Comparison of ENCODE assay signal across 8 mouse cellular contexts in the genomic region with DNA sequence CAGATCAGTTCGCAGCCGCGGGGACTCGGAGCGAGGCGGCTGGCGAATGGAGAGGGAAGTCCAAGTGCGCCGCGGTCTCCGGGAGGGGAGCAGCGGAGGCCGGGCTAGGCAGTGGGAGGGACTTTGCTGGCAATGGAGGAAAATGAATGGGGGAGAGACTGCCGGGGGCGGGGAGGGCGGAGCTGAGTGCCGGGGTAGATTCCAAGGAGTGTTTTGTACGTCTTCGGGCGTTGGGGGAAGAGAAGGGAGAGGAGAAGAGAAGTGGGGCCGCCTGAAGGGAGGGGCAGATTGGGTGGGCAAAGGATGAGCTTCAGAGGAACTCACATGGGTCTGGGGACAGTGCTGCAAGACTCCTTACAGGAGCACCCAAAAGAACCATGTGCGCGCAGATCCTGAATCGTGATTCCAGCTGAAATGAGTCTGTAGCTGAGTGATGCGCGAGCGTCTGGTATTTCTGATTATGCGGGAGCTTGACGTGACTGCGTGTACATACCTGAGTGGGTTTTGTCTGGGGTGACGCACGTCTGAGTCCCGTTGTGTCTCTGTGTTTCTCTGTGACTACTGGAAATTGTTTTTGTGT. TPM values are rescaled to one million over a fixed set of nuclear protein-coding genes. Genes with fewer than 3 reads are reported as not detected.
DNase-seq lines count a peak whose midpoint lies in the region; ATAC-seq and TF ChIP-seq lines count a peak whose summit lies in the region.

A gene (minus strand): TSS at position 76 of the 580 bp plus-strand sequence.

- H3K27ac ChIP-seq in embryonic fibroblast, embryonic 13.5 days (ENCODE audit: insufficient read depth, low read length) = no peak within 1 kb of the TSS
- H3K27ac ChIP-seq in intestine, embryonic 14.5 days (ENCODE audit: low read depth) = no peak within 1 kb of the TSS
- no peak within 1 kb of the TSS for H3K27ac ChIP-seq in limb, embryonic 14.5 days (replicated peaks; ENCODE audit: low read depth, low read length)
- H3K27ac ChIP-seq in midbrain, postnatal 0 days (ENCODE audit: low read depth, low read length) = peak within 1 kb of the TSS; percentile 82

- H3K9me3 ChIP-seq in intestine, embryonic 14.5 days (ENCODE audit: control insufficient read depth, low read length) = no peaks in the 10 kb centered on the region
- H3K9me3 ChIP-seq in limb, embryonic 14.5 days (ENCODE audit: control insufficient read depth, low read length) = no peaks in the 10 kb centered on the region
- no peaks in the 10 kb centered on the region for H3K9me3 ChIP-seq in midbrain, postnatal 0 days (ENCODE audit: low read length)

- TF ChIP-seq POLR2A in embryonic fibroblast, embryonic 13.5 days (IDR thresholded peaks at IDR 0.05; ENCODE audit: low read depth, low read length) = peak; percentile 64; the same call in 1 of the 2 replicates
- no peak for TF ChIP-seq POLR2A in limb, embryonic 14.5 days (IDR thresholded peaks at IDR 0.05; ENCODE audit: borderline replicate concordance, extremely low read depth, insufficient read depth, insufficient read length)

- ATAC-seq in intestine, embryonic 14.5 days (replicated peaks; ENCODE audit: low FRiP score, low TSS enrichment, low read depth) = peak; percentile 87
- peak; percentile 86 for ATAC-seq in limb, embryonic 14.5 days (ENCODE audit: low FRiP score, low read depth)
- peak; percentile 90 for ATAC-seq in midbrain, postnatal 0 days (ENCODE audit: low FRiP score)

- H3K36me3 ChIP-seq in intestine, embryonic 14.5 days (ENCODE audit: control insufficient read depth, insufficient read depth, low read length) = no peaks in the 10 kb centered on the region
- H3K36me3 ChIP-seq in limb, embryonic 14.5 days (ENCODE audit: control insufficient read depth, insufficient read depth, low read length) = no peaks in the 10 kb centered on the region
- no peaks in the 10 kb centered on the region for H3K36me3 ChIP-seq in midbrain, postnatal 0 days (ENCODE audit: insufficient read depth, low read length)

- under 1% methylated on average over 33 of the region's 33 CpGs for whole genome bisulfite sequencing in intestine, embryonic 14.5 days
- WGBS in limb, embryonic 14.5 days = 2% methylated on average over 33 of the region's 33 CpGs
- under 1% methylated on average over 32 of the region's 33 CpGs for WGBS in midbrain, postnatal 0 days

- intact Hi-C loops in gastrocnemius, postnatal 14 days (cut with DNase I; ENCODE audit: low total_unique reads) = no loop called here

- no peaks in the 10 kb centered on the region for H3K4me1 ChIP-seq in embryonic fibroblast, embryonic 13.5 days (ENCODE audit: control insufficient read depth, insufficient read depth, low read length)
- H3K4me1 ChIP-seq in intestine, embryonic 14.5 days (replicated peaks; ENCODE audit: control insufficient read depth, insufficient read depth, low read length) = peaks cover 4% of the 10 kb centered on the region; the same call in 1 of the 2 replicates
- 0 out of 2 replicates have a peak, but pooled peaks cover 3% of the 10 kb centered on the region for H3K4me1 ChIP-seq in limb, embryonic 14.5 days (ENCODE audit: control insufficient read depth, insufficient read depth, low read length)
- H3K4me1 ChIP-seq in midbrain, postnatal 0 days (ENCODE audit: insufficient read depth, low read length) = no peaks in the 10 kb centered on the region

- H3K4me2 ChIP-seq in intestine, embryonic 14.5 days (ENCODE audit: low read length) = peak within 1 kb of the TSS; percentile 85
- H3K4me2 ChIP-seq in limb, embryonic 14.5 days (replicated peaks; ENCODE audit: low read depth, low read length, severe bottlenecking) = peak within 1 kb of the TSS; percentile 83
- peak within 1 kb of the TSS; percentile 70 for H3K4me2 ChIP-seq in midbrain, postnatal 0 days (ENCODE audit: low read depth, low read length, poor library complexity, severe bottlenecking)

- 0 out of 2 replicates have a peak, but pooled peaks cover 4% of the 10 kb centered on the region for H3K27me3 ChIP-seq in intestine, embryonic 14.5 days (replicated peaks; ENCODE audit: control insufficient read depth, insufficient read depth, low read length)
- peaks cover 15% of the 10 kb centered on the region; the same call in 1 of the 2 replicates for H3K27me3 ChIP-seq in limb, embryonic 14.5 days (ENCODE audit: control insufficient read depth, insufficient read depth, low read length)
- H3K27me3 ChIP-seq in midbrain, postnatal 0 days (ENCODE audit: insufficient read depth, low read length) = no peaks in the 10 kb centered on the region

- peak; percentile 6 for DNase-seq in gastrocnemius, postnatal 14 days
- no peak for DNase-seq in gastrocnemius, adult 8-10 months (ENCODE audit: low spot score in 2 of 2)
- DNase-seq in brain, adult 2 months (ENCODE audit: low read depth, low spot score) = peak; percentile 98
- DNase-seq in intestine, embryonic 14.5 days (ENCODE audit: low spot score) = peak; percentile 82
- DNase-seq in limb, embryonic 14.5 days (ENCODE audit: low spot score) = peak; percentile 73
- peak; percentile 91 for DNase-seq in midbrain, postnatal 0 days (ENCODE audit: low spot score)
- DNase-seq in urinary bladder, postnatal 4 days (ENCODE audit: low spot score in 2 of 2) = peak; percentile 29 to 72

- TF ChIP-seq CTCF in embryonic fibroblast, embryonic 13.5 days (IDR thresholded peaks at IDR 0.05; ENCODE audit: borderline replicate concordance, insufficient read depth, low read length) = no peak
- TF ChIP-seq CTCF in midbrain, postnatal 0 days (IDR thresholded peaks at IDR 0.05) = peak; percentile 27

- H3K4me3 ChIP-seq in embryonic fibroblast, embryonic 13.5 days (ENCODE audit: insufficient read depth, low read length) = peak within 1 kb of the TSS; percentile 57
- H3K4me3 ChIP-seq in intestine, embryonic 14.5 days (ENCODE audit: low read depth, low read length) = peak within 1 kb of the TSS; percentile 56
- H3K4me3 ChIP-seq in limb, embryonic 14.5 days (replicated peaks; ENCODE audit: low read length) = peak within 1 kb of the TSS; percentile 50
- H3K4me3 ChIP-seq in midbrain, postnatal 0 days (ENCODE audit: low read depth, low read length) = peak within 1 kb of the TSS; percentile 73

- H3K9ac ChIP-seq in intestine, embryonic 14.5 days (ENCODE audit: low read length) = peak within 1 kb of the TSS; percentile 46
- H3K9ac ChIP-seq in limb, embryonic 14.5 days (ENCODE audit: low read depth, low read length, severe bottlenecking) = peak within 1 kb of the TSS; percentile 52
- peak within 1 kb of the TSS; percentile 80 for H3K9ac ChIP-seq in midbrain, postnatal 0 days (replicated peaks; ENCODE audit: low read length, poor library complexity, severe bottlenecking)

RNA-seq across cellular contexts. Expression of the gene that starts here (rescaled TPM):
- total RNA-seq in gastrocnemius, postnatal 14 days (2021) = under 1 TPM in 1 of 2 experiments, not detected in 1; 0.14 TPM
- under 1 TPM in 1 of 4 experiments, not detected in 3; 0.10 TPM for total RNA-seq in gastrocnemius, adult 8-10 months (2022)
- 5.8 and 8.4 TPM in 2 replicates for polyA plus RNA-seq in embryonic fibroblast, embryonic 13.5 days (2011; ENCODE audit: insufficient read length, low read depth, missing spikeins)
- polyA plus RNA-seq in intestine, embryonic 14.5 days (2014; fragmentation: Nextera tagmentation; extraction: Ambion mirVana) = 9.7 and 11.8 TPM in 2 replicates
- 9.0 and 9.5 TPM in 2 replicates for polyA plus RNA-seq in limb, embryonic 14.5 days (2012; rRNA removed)
- 15.2 and 18.6 TPM in 2 replicates for polyA plus RNA-seq in limb, embryonic 14.5 days (2014; fragmentation: Nextera tagmentation; extraction: Ambion mirVana)
- 108 and 116 TPM in 2 replicates for total RNA-seq in midbrain, postnatal 0 days (2014; rRNA removed)
- 76.3 and 80.1 TPM in 2 replicates for polyA plus RNA-seq in midbrain, postnatal 0 days (2015; fragmentation: Nextera tagmentation; extraction: Ambion mirVana)

Comparison
In these comparisons a context has a peak if more than half of its experiments do, and no peak if none do; other contexts are left out.
1. RNA of the gene that starts here (total RNA-seq): 108 to 116 TPM in midbrain, postnatal 0 days; 0.14 TPM in gastrocnemius, postnatal 14 days and 0.10 TPM in gastrocnemius, adult 8-10 months; every median in the first group is over 10 times any median in the second.
2. Peak in DNase-seq in gastrocnemius, postnatal 14 days; RNA of the gene not detected or under 1 TPM.
3. DNase-seq: peak in brain, adult 2 months (single experiment), intestine, embryonic 14.5 days (single experiment), limb, embryonic 14.5 days (single experiment), midbrain, postnatal 0 days (single experiment) and urinary bladder, postnatal 4 days (2 of 2); none in gastrocnemius, adult 8-10 months (0 of 2).
4. Peak in every context shown above with its lines, with median percentiles within 50 percentile points of each other: H3K4me3 ChIP-seq, ATAC-seq, H3K4me2 ChIP-seq and H3K9ac ChIP-seq.